Mouse (Mus musculus) olfactory bulb, adult 2 months (tissue): ENCODE data around the gene Pgm5. TPM values are rescaled to one million over a fixed set of nuclear protein-coding genes. Genes with fewer than 3 reads are reported as not detected.

Experiments used
- H3K27ac ChIP-seq: fragments of 200-500 bp; 2 replicates; pipeline ENCODE4 v1.5.1; 2012; ENCODE audit warnings: low read depth, low read length; ENCODE audit not compliant: insufficient read depth
- H3K4me1 ChIP-seq: fragments of 200-500 bp; 2 replicates; pipeline ENCODE4 v1.6.1; 2012; ENCODE audit warnings: low read length; ENCODE audit not compliant: control insufficient read depth, insufficient read depth
- H3K4me3 ChIP-seq: fragments of 200-500 bp; 2 replicates; pipeline ENCODE4 v1.5.1; 2012; ENCODE audit warnings: mild to moderate bottlenecking, low read depth, low read length, moderate library complexity; ENCODE audit not compliant: insufficient read depth
- CTCF ChIP-seq: fragments of 200-500 bp; IDR thresholded peaks from 2 replicates; pipeline ENCODE4 v1.5.1; 2012; ENCODE audit warnings: low read depth, mild to moderate bottlenecking, low read length, moderate library complexity; ENCODE audit not compliant: insufficient read depth
- POLR2A ChIP-seq: fragments of 200-500 bp; IDR thresholded peaks from 2 replicates; pipeline ENCODE4 v1.6.1; 2012; ENCODE audit warnings: mild to moderate bottlenecking, low read depth, low read length, moderate library complexity; ENCODE audit not compliant: insufficient read depth
- WGBS: fragments of 180-500 bp; shearing (Covaris S2); methylation state at CpG from one replicate; pipeline ENCODE4 v1.1.7; 2018; 5-methylcytosine and 5-hydroxymethylcytosine counted together
- polyA plus RNA-seq: library from polyadenylated mRNA; stranded (reverse); fragments of >200 nt; gene quantifications from 2 replicates; pipeline ENCODE4 v1.2.4, GENCODE M21; 2012; ENCODE audit warnings: low replicate concordance; ENCODE audit not compliant: missing spikeins, insufficient read depth, insufficient read length

Gene Pgm5
- polyA plus RNA-seq, 1 experiment = not detected

DNA sequence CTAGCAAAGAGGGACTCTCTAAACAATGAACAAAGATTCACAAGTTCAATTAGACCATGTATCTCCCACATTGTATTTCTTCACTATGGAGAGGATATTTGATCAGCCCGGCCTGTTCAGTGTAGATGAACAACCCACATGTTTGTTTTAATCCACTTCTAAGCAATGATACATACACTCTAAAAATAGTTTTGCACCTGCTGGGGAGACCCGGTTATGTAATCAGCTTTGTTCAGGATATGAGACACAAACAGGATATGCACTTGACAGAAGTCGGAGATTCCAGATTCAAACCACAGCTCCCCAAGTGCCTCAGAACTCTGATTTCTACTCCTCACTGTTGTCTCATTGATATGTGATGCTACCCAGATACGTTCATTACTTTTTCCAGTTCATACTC, 37.1 kb downstream of the Pgm5 start:
- H3K4me3 ChIP-seq = no peak overlapping the region
- 67% methylated on average over 4 of the region's 4 CpGs for WGBS
- TF ChIP-seq POLR2A (no peak), CTCF (no peak)
- no peaks in the 10 kb centered on the region for H3K4me1 ChIP-seq
- no peak overlapping the region for H3K27ac ChIP-seq

DNA sequence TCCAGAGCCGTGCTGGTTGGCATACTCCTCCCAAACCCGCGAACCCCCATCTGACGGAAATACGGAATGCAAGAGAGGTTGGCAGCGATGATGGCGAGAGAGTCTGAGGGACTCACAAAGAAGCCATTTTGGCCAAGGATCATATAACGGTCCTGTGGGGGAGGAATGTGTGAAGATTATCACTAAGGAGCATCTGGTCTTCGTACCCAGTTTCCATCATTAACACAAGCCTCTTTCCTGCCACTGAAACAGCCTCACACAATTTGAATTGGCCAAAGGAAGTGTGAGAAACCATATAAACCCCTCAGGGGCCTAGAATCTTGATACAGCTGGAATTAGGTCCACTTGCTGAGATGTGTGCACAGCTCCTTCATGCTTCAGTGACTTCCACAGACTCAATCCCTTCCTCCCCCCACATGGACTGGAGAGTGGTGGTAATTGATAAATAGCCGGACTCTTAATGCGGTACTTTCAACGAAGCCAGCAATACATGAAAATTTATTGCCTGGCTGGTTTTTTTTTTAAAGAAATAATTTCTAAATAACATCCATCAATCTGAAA, 45.9 kb downstream of the Pgm5 start:
- Histone ChIP-seq H3K4me3 (no peak overlapping the region), H3K27ac (no peak overlapping the region), H3K4me1 (no peaks in the 10 kb centered on the region)
- 78% methylated on average over 12 of the region's 12 CpGs for WGBS
- TF ChIP-seq CTCF (no peak), POLR2A (no peak)

DNA sequence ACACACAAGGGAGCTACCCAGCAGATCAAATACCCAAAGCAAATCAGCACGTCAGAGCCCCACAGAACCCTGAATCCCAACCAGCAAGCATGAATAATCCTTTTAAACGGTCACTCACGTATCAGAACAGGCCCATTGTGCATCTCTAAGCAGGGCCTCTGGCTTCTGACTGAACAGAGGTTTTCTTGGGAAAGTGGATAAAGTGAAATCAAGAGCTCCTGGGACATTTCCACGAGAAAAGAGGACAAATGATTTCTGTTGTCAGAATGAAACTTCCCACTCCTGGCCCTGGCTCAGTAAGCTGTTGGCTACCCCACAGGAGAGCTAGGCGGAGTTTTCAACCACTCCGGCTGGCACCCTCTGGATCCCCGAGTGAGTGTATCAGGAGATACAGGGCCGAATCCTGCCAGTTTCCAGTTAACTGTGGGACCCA, 48.8 kb downstream of the Pgm5 start:
- TF ChIP-seq CTCF (no peak), POLR2A (no peak)
- Histone ChIP-seq H3K4me3 (no peak overlapping the region), H3K4me1 (no peaks in the 10 kb centered on the region), H3K27ac (no peak overlapping the region)
- 62% methylated on average over 8 of the region's 8 CpGs for WGBS

DNA sequence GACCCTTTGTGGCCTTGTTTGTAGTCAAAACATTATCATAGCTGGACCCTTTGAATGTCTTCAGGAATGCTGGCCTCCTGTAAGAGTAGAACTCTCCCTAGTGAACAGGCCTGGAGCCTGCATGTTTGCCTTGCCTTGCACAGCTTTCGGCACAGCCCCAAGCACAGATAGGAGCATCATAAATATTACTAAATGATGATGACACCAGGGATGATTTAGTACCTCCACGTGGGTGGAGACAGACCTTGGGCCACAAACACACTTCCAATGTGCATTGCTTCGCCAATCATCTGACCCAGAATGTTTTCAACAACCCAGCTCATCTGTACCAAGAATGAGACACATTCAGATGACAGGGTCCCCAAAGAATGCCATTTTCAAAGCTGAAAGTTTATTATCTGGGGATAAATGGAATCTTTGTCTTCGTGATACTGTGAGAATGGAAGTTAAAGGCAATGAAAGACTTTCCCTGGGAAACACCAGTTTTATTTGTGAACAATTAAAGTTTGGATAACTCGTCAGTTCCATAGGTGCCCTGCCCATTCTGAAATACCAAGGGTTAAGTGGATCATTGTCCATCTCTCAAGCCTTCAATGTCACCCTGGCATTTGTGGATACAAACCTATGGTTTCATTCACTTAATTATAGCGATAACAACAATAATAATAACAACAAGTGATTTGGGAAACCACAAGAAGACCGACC, 49.4 kb downstream of the Pgm5 start:
- TF ChIP-seq CTCF = no peak
- H3K27ac ChIP-seq = no peak overlapping the region
- WGBS = 70% methylated on average over 7 of the region's 7 CpGs
- H3K4me3 ChIP-seq = no peak overlapping the region
- H3K4me1 ChIP-seq = no peaks in the 10 kb centered on the region

DNA sequence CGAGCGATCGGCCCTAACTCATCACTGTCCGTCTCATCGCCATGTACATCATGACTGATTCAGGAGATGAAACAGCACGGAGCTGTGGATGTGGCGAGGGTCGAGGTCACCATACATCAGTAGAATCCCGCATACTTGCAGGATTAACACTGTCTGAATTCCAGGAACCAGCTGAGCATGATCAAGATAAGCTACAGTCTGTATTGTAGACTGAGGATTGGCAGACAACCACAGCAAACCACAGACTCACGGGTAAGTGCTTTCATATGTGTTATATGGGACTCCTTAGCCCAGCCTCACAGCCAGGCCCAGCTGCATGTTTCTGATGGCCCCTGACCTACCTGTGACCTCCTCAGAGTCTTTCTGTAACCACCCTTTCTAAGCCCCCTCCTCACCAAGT, 50.2 kb downstream of the Pgm5 start:
- H3K4me1 ChIP-seq = no peaks in the 10 kb centered on the region
- WGBS = 94% methylated on average over 10 of the region's 10 CpGs

DNA sequence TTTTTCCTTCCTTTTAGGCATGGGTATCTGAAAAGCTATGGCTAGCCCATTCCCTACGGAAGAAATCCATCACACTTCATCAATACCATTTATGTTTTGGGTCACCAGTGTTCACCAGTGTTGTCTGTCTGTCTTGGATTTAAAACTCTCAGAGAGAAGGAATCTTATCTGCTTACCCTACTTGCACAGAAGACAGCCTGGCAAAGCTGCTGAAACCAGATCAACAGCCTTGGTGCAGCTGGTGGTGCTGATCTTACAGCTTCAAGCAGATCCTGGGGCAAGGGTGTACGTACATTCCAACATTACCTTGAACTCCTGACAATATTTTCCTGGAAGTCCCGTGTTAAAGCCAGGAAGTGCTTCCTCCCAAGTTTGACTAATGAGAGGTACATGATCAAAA, 55.6 kb downstream of the Pgm5 start:
- no peaks in the 10 kb centered on the region for H3K4me1 ChIP-seq
- no peak overlapping the region for H3K4me3 ChIP-seq
- H3K27ac ChIP-seq = no peak overlapping the region
- no peak for TF ChIP-seq POLR2A
- TF ChIP-seq CTCF = no peak
- 90% methylated on average over 3 of the region's 3 CpGs for WGBS

More for the DNA sequence above, 50.2 kb downstream of the Pgm5 start:
- H3K27ac ChIP-seq = no peak overlapping the region
- no peak overlapping the region for H3K4me3 ChIP-seq
- TF ChIP-seq CTCF = no peak
- TF ChIP-seq POLR2A = no peak

DNA sequence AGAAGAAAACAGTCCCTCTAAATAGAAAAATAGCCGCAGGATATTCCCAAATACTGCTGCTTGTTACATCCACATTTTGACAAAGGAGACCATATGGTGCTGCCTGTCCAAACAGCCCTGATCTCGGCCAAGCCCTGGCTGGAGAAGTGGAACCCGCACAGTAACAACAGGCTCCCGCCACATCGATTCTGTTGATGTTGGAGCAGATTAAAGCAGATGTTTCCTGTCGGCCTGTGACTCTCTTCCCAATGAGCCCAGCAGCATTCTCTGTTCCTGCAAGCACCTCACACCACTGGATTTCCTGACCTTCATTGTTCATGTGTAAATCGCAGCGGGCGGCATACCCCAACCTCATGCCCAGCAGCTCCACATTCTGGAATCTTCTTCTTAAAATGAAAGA, 64.0 kb downstream of the Pgm5 start:
- H3K4me3 ChIP-seq = no peak overlapping the region
- WGBS = 72% methylated on average over 9 of the region's 9 CpGs
- TF ChIP-seq POLR2A (no peak), CTCF (no peak)
- no peak overlapping the region for H3K27ac ChIP-seq
- no peaks in the 10 kb centered on the region for H3K4me1 ChIP-seq

DNA sequence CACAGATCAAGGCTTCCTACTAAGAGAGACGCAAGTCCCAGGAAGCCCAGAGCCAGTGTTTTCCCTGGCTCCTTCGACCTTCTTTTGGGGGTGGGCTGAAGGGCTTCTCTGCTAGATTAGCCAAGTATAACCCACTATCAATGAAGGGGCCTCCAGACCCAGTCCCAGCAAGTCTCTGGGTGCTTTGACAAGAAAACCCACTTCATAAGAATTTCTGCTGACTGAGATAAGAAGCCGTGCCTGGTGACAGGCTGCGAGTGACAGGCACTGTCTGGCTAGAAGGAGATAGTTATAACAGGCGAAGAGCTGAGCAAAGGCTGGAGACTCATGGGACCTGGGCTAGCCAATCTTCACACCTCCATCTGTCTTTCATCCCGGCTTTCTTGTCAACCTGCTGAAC, 67.3 kb downstream of the Pgm5 start:
- H3K4me3 ChIP-seq = no peak overlapping the region
- no peak overlapping the region for H3K27ac ChIP-seq
- no peaks in the 10 kb centered on the region for H3K4me1 ChIP-seq
- TF ChIP-seq POLR2A = no peak
- WGBS = 88% methylated on average over 6 of the region's 6 CpGs

DNA sequence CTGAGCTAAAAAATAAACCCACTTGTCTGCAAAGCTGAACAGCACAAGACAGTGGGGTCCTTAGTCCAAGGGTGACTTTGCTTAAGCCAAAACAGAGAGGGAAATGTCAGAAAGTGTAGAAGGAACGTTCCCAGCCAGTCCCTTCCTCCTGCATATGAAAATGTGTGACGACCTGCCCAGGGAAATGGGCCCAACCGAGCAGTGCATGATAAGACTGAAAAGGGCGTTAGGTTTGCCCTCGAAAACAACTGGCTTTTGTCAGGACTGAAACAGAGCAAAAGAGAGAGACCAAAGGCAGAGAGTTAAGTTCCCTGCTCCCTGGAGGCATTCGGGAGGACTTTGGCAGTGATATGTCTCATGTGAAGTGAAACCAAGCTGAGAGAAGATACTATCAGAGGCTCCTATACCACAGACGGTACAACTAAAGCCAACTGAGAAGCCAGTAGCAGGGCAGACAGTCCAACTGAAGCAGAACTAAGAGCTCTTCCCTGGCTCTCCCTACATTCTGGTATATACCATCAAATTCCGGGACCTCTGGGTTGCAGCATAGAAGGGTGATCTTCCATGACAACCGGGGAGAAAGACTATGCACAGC, 68.0 kb downstream of the Pgm5 start:
- 82% methylated on average over 9 of the region's 9 CpGs for WGBS
- Histone ChIP-seq H3K27ac (no peak overlapping the region), H3K4me1 (no peaks in the 10 kb centered on the region), H3K4me3 (no peak overlapping the region)
- no peak for TF ChIP-seq CTCF
- no peak for TF ChIP-seq POLR2A
